Mouse (Mus musculus): ENCODE data around the gene Rag2. TPM values are rescaled to one million over a fixed set of nuclear protein-coding genes. Genes with fewer than 3 reads are reported as not detected.

Rag2 gene
- polyA plus RNA-seq (2017; shearing (Covaris generic)), result not detected

GRCm38 (mm10) chr2:101624526-101624925 lies at the start of gene Rag2:
TSS of gene Rag2 (plus strand) at chr2:101624718.

GRCm38 (mm10) chr2:101649114-101649671 lies 24.7 kb downstream of the Rag2 start, which contains the start of the genes Rag1 and B230118H07Rik:
TSS of gene Rag1 (minus strand) at chr2:101649501.
TSS of gene B230118H07Rik (minus strand) at chr2:101649532.

GRCm38 (mm10) chr2:101678236-101679021 lies 53.9 kb downstream of the Rag2 start, which contains the start of gene Traf6:
TSS of gene Traf6 (plus strand) at chr2:101678429.

Other genes with a start within 250 kb of the Rag2 start
- not detected for gene Rag1, start 24.8 kb downstream of the Rag2 start, polyA plus RNA-seq (2017; shearing (Covaris generic))
- 3.4 TPM for gene B230118H07Rik, start 24.8 kb downstream of the Rag2 start, polyA plus RNA-seq (2017; shearing (Covaris generic))
- 35.3 TPM for gene Traf6, start 53.7 kb downstream of the Rag2 start, polyA plus RNA-seq (2017; shearing (Covaris generic))